Mouse (Mus musculus): Measurements from ENCODE around the gene St7l. TPM values are rescaled to one million over a fixed set of nuclear protein-coding genes. Genes with fewer than 3 reads are reported as not detected.

St7l gene
- polyA plus RNA-seq, 1 experiment = 13.2 TPM

DNA sequence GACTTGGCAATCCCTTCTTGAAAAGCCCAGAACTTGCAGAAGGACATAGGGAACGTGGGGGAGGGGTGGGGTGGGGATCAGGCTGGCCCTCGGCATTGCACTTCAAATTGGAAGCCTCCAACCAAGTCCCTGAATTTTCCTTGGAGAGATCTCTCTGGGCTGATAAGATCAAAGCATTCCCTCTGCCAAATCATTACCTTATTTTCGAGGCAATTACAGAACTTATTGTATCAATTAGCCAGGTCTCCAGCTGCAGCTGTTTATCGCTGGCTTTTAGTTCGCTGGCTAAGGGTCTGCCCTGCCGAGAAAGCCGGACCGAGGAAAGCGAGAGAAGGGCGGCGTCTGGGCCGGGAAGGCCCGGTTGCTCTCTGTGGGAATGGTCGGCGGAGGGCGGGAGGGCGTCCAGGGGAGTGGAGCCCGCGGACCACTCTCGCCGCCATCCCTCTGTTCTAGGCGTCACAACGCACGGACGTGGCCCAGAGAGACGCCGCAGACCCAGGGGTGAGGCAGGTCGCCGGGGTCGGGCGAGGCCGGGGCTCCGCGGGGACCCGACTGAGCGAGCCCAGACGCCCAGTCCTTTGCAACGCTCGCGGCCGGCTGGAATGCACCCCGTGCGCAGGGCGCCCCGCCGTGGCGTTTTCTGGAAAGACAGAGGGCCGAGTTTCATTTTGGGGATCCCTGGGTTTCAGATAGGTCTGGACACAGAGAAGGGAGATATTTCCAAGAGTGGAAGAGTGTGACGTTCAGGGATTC is 103.9 kb downstream of the St7l start:
- Histone ChIP-seq H3K4me3 (peak overlapping the region; percentile 24), H3K27me3 (ENCODE audit: control insufficient read depth, insufficient read depth, insufficient read length) (no peaks in the 10 kb centered on the region), H3K79me2 (ENCODE audit: control insufficient read depth, insufficient read depth) (no peaks in the 10 kb centered on the region), H3ac (ENCODE audit: control insufficient read depth, insufficient read length) (peak overlapping the region; percentile 59), H3K36me3 (ENCODE audit: control insufficient read depth, insufficient read depth) (no peaks in the 10 kb centered on the region), H3K4me2 (ENCODE audit: low read depth) (peak overlapping the region; percentile 88)
- TF ChIP-seq POLR2A (IDR thresholded peaks at IDR 0.05; ENCODE audit: insufficient read length, low read depth) (peak; percentile 59), USF1 (IDR thresholded peaks at IDR 0.05; ENCODE audit: low read depth) (no peak)

Other genes with a start within 250 kb of the St7l start
- gene Slc16a1, start 225.3 kb upstream of the St7l start, polyA plus RNA-seq (2012; fragmentation: generic; extraction: Trizol) = 24.7 TPM
- 0.58 TPM for gene Ppm1j, start 82.9 kb upstream of the St7l start, polyA plus RNA-seq (2012; fragmentation: generic; extraction: Trizol)
- gene Fam19a3, start 82.2 kb upstream of the St7l start, polyA plus RNA-seq (2012; fragmentation: generic; extraction: Trizol) = not detected
- 474 TPM for gene Rhoc, start 75.6 kb upstream of the St7l start, polyA plus RNA-seq (2012; fragmentation: generic; extraction: Trizol)
- 6.7 TPM for gene Mov10, start 45.4 kb upstream of the St7l start, polyA plus RNA-seq (2012; fragmentation: generic; extraction: Trizol)
- gene Capza1, start 500 bp downstream of the St7l start, polyA plus RNA-seq (2012; fragmentation: generic; extraction: Trizol) = 22.6 TPM
- 0.13 TPM for gene Wnt2b, start 97.9 kb downstream of the St7l start, polyA plus RNA-seq (2012; fragmentation: generic; extraction: Trizol)
- gene Cttnbp2nl, start 189.1 kb downstream of the St7l start, polyA plus RNA-seq (2012; fragmentation: generic; extraction: Trizol) = 8.9 TPM
- not detected for gene 4930564D02Rik, start 202.8 kb downstream of the St7l start, polyA plus RNA-seq (2012; fragmentation: generic; extraction: Trizol)

Data from myocyte (in vitro differentiated cells).